Mouse (Mus musculus) heart, postnatal 36 days (tissue): ENCODE measurements around the gene Mtrf1l. TPM values are rescaled to one million over a fixed set of nuclear protein-coding genes. Genes with fewer than 3 reads are reported as not detected.

ENCODE experiments used
- DNase-seq, 2 experiments: peaks; one replicate each; pipeline ENCODE4 v3.0.0; 2021 to 2022
- intact Hi-C: fragments of 180-260 bp; cut with DNase I; formaldehyde crosslinking; loops from one replicate; pipeline ENCODE4 v1.15.1; 2025
- total RNA-seq, 2 experiments: library from RNA; stranded (reverse); gene quantifications; 2 replicates each; pipeline ENCODE4 v1.2.3; 2021

Mtrf1l gene
- 1 to 10 TPM; 8.0 TPM for total RNA-seq

- intact Hi-C loops, result loop anchor here (1.0 kb wide), 1 partner anchor 19 kb away; the partner anchor contains the start of gene Fbxo5
- peak; percentile 97 to 99 for DNase-seq
Measured at GRCm38 (mm10) chr10:5823740-5824491, at the start of gene Mtrf1l. Gene Mtrf1l (minus strand): TSS chr10:5823910.

- intact Hi-C loops, result no loop called here
- no peak for DNase-seq
Measured at GRCm38 (mm10) chr10:5871081-5871480, 47.4 kb upstream of the Mtrf1l start.

GRCm38 (mm10) chr10:5867981-5868552 lies 44.4 kb upstream of the Mtrf1l start:
- intact Hi-C loops, result no loop called here

DNA sequence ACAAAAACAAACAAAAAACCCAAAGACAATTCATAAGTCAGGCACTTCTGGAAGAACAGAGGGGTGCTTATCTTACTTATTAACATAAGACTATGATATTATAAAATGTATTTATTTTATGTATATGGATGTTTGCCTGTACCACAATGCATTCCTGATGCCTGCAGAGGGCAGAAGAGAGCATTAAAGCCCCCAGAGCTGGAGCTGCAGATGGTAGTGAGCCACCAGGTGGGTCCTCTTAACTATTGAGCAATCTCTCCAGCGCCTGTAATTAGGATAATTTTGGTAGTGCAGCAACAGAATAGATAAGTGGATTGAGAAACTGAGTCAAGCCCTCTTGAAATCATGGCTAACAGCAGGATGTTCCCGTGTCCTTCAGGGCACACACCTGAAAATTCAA lies 42.3 kb upstream of the Mtrf1l start:
- no peak for DNase-seq
- intact Hi-C loops, result no loop called here

More at GRCm38 (mm10) chr10:5867981-5868552, 44.4 kb upstream of the Mtrf1l start:
- DNase-seq, result no peak

DNA sequence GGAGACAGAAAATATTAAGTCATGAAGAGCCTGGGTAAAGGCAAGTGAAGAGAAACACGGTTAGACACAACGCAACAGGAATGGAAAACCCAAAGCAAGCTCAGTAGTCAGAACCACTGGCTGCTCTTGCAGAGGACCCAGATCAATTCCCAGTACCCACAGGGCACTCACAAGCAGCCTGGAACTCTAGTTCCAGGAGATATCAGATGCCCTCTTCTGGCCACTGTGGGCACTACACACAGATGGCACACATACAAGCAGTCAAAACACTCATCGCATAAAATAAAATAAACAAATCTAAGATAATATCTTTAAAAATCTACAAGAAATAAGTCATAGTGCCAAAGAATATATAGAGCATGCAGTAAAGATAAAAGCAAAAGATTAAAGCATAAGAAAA lies 39.0 kb upstream of the Mtrf1l start:
- intact Hi-C loops, result no loop called here
- no peak for DNase-seq

DNA sequence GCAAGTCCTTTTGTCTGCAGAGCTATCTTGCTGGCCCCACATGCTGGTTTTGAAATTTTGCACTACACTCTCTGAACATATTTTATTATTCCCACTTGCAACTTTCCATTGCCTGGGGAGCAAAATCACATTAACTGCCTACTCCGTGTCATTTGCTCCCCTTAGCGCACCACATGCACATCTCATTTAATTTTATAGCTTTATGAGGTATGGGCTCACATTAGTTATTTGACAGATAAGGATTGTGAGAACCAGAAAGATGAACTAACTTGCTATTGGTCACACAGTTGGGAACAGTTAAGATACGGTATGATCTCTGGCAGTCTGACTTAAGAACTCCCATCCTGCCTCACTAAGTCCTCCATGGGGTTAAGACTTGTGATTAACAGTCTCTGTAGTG lies 37.1 kb upstream of the Mtrf1l start:
- intact Hi-C loops, result no loop called here
- no peak for DNase-seq

DNA sequence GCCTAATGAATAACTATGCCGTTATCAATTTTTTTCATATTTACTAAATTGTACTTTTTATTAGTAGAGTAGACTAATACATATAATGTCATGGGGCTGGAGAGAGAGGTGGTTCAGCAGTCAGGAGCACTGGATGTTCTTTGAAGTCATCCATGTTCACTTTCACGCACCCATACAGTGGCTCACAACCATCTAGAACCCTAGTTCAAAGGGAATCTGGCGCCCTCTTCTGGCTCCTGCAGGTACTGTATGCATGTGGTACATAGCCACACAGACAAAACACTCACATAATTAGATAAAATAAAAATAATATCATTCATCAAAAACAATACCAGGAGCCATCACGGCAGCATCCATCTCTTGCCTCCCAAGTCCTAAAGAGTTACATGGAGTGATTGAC lies 36.0 kb upstream of the Mtrf1l start:
- intact Hi-C loops, result loop anchor here (10.0 kb wide), 1 partner anchor 265 kb away; no protein-coding TSS in a partner anchor
- DNase-seq, result no peak

GRCm38 (mm10) chr10:5857996-5858549 lies 34.4 kb upstream of the Mtrf1l start:
- intact Hi-C loops, result loop anchor here (10.0 kb wide), 1 partner anchor 267 kb away; no protein-coding TSS in a partner anchor
- DNase-seq, result no peak

DNA sequence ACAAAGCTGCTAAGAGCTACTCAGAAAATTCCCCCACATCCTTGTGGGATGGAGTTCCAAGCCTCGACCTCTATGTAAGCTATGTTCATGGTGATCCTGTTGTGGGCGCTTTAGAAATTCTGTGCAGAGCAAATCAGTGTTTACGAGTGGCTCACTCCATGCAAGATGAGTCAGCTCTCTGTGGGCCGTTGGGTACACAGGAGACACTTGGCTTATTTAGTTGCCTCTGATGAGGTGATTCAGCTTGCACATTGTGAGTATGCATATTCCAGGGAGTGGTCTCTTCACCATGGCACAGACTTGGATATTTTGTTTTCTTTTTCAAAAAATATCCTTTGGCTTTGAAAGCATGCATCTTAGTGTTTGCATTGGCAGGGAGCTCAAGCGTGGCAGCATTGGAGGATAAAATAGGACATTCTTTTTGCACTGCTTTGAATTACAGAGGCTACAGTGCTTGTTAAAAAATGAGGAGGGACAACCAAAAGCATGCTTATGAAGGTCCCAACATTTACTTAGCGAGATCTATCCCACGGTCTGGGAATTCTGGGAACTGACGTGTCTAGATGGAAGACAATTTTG lies 29.7 kb upstream of the Mtrf1l start:
- DNase-seq, result no peak
- intact Hi-C loops, result loop anchor here (10.0 kb wide), 1 partner anchor 271 kb away; no protein-coding TSS in a partner anchor

DNA sequence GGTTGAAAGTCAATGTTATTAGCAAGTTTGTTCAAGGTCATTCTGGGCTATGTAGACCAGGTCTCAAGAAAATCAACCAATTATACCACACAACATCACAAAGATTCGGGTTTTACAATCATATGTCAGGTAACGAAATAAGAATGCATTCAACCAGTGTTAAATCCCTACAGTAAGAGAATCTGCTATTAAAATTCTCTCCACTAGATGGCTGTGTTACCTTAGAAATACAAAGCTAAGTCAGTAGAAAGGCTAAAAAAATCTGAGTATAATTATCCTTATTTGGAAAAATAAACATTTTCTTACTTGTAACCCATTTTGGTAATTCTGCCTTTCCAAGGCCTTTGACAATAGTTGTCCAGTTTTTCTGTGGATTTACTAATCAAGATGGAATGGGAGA lies 23.2 kb upstream of the Mtrf1l start:
- intact Hi-C loops, result loop anchor here (5.0 kb wide), 1 partner anchor 845 kb away; no protein-coding TSS in a partner anchor
- DNase-seq, result no peak

- intact Hi-C loops, result loop anchor here (5.0 kb wide), 1 partner anchor 239 kb away; no protein-coding TSS in a partner anchor
- DNase-seq, result peak; percentile 18 to 47
Measured at GRCm38 (mm10) chr10:5841369-5841768, 17.7 kb upstream of the Mtrf1l start.

GRCm38 (mm10) chr10:5826336-5827025 lies 2.8 kb upstream of the Mtrf1l start:
- no peak for DNase-seq
- intact Hi-C loops, result no loop called here

- DNase-seq, result peak in 1 of 2 experiments; percentile 12
- intact Hi-C loops, result loop anchor here (1.0 kb wide), 2 partner anchors 19 to 24 kb away; partner anchors contain the start of gene Fbxo5
Measured at GRCm38 (mm10) chr10:5824779-5825178, 1.1 kb upstream of the Mtrf1l start.

DNA sequence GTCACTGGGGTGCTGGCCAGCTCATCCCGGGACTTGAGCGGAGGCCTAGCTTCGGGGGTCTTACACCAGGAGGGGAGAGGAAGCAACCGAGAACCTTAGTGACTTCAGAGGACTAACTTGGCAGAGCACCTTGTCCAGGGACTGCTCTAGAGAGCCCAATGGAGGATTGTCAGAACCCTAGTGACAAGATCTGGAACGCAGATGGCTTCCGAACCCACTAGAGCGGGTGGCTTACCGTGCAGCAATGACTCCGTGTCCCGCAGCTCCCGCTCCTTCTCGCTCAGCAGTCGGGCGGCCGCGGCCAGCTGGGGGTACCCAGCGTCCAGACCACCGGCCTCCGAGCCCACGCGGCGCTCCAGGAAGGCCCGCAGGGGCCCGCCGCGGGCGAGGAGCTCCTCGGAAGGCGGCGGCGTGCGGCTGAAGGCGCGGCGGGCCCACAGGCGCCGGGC lies 395 bp downstream of the Mtrf1l start:
- DNase-seq, result no peak
- intact Hi-C loops, result no loop called here

DNA sequence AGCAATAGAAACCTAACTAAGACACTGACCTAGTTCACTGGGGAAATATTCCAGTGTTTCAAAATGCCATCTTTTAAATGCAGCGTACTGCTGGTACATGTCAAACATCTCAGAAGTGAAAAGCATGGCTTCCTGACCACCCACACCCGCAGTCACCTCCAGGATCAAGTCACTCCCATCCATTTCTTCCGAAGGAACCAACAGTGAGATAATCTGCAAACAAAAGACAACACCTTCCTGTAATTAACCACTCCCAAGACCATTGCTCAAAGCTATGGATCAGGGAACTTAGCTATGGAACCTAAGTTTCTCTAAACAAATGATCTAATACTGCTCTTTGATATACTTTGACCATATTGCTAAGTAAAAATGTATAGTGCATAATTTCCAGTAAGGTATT lies 4.9 kb downstream of the Mtrf1l start:
- DNase-seq, result no peak
- intact Hi-C loops, result no loop called here

DNA sequence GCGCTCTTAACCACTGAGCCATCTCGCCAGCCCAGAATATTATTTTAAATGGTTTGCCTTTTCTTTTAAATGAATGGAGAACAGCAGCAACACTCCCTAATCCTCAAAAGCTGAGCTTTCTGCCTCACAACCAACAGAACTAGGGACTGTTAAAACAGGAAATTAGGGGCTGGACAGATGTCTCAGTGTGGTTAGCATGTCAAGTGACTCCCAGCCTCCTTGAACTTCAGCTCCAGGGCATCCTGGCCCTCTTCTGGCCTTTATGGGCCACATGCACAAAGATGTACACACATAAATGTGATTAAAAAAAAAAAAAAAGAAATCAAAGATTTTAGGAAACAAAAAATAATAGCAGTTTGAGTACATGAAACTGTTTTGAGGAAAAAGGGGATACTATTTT lies 7.7 kb downstream of the Mtrf1l start:
- DNase-seq, result no peak
- intact Hi-C loops, result no loop called here

DNA sequence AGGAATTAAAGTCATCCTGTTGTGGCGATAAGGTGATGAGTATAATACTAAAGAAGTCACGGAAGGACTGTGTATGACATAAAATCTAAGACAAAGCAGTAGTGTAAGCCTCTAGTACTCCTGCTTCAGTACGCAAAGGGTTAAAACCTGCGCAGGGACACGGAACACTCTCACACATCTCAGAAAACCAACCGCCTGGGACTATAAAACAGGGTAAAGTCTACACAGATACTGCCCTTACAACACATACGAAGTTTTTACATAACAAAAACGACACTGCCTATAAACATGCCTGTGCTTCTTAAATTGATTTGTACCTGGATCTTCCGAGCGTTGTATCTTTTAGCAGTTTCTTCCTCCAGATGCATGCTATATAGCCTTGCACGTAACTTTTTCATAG lies 10.0 kb downstream of the Mtrf1l start:
- DNase-seq, result no peak
- intact Hi-C loops, result no loop called here

DNA sequence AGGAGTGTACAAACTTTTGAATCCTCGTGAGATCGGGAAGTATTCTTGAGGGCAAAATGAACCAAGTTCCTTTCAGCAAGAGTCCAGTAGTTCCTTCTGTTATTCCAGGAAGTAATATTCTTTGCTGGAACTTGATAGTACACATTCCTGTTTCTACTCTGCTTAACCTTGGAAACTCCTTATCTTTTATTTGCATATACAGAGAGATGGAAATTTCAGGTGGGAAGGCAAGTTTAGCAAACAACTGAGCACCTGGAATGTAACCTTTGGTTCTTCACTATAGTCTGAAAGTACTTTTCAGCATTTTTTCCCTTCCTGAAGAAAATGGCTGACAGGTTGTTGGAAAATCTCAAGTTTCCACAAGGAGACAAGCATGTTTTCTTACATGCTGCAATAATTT lies 16.0 kb downstream of the Mtrf1l start:
- DNase-seq, result no peak
- intact Hi-C loops, result no loop called here

- intact Hi-C loops, result no loop called here
Measured at GRCm38 (mm10) chr10:5806996-5807395, 16.7 kb downstream of the Mtrf1l start.

GRCm38 (mm10) chr10:5806416-5806815 lies 17.3 kb downstream of the Mtrf1l start:
- DNase-seq, result peak in 1 of 2 experiments; percentile 19
- intact Hi-C loops, result no loop called here

More at GRCm38 (mm10) chr10:5806996-5807395, 16.7 kb downstream of the Mtrf1l start:
- DNase-seq, result no peak
